Mouse (Mus musculus): ENCODE data around the gene Gm12216. TPM values are rescaled to one million over a fixed set of nuclear protein-coding genes. Genes with fewer than 3 reads are reported as not detected.

Gm12216 gene
- 6.5 and 7.3 TPM in 2 replicates for polyA plus RNA-seq (2012)

DNA sequence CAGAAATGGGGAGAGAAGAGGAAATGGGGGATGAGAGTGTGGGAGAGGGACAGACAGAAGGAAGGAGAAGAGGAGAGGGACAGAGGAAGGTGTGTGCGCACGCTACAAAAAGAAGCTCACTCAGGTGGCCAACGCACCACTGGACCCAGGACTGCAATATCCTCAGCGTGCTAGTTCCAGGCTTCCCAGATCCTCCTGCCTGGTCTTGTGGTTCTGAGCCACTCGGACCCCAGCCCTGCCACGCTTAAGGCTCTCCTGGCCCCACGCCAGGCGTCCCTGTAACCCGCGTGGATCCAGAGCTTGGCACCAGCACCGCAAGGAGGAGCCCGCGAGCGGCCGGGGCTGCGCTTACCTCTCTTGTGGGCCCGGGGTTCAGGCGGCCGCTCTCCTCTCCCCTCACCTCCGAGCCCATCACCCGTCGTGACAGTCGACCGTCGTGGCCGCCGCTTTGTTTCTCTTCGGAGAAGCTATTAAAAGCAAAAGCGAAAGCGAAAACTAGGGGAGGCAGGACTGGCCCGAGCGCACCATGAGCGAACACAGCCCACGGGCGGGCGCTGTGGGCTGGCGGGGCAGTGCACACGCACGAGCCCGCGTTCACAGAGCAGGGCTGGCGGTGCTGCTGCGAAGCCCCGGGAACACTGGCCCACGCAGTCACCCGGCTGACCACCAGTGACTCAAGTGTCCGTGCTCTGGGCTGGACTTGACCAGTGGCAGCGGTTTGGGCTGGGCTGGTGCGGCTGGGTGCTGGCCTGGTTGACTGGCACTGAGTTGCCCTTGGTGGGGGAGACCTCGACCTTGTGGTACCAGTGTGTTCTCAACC, at the start of gene Gm12216:
Gm12216 (minus strand) TSS at position 496 of the 820 bp plus-strand sequence.

DNA sequence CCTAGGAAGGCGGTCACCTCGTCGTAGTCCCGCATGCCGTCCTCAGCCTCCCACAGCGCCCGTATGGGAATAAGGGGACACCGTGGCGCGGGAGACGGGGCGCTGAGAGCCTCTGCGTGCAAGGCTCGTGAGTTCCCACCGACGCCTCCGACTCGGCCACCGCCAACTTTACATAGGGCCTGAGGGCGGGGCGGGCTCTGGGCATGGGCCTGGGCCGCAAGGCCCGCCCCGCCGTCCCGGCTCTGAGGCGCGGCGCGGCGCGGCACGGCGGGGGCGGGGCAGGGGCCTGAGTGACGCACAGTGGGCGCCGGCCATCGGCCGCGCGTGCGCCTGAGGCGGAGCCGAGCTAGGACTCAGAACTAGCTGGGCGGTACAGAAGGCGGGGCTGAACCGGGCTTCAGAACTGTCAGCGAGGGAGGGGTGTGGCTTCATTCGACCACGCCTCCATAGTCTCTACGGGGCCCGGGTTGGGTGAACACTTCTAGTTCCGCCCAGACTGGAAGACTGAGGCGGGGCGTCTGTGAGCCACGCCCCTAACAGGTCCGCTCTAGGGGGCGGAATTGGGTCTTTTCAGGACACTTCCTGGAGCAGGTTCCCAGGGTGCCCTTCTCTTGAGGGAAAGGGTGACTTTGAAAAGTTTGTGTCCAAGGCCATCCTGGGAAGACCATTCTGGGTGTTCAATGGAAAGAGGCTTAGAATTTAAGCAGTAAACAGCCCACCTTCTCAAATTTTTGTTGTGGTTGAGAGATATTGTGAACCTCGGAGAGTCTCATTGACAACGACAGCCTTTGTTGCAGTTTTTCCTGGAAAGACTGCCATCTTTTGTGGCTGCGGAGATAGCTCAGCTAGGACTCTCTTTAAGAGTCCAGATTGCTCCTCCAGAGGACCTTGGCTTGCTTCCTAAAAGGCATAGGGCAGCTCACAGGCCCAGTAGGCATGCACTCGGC, 32.7 kb upstream of the Gm12216 start, which contains the start of gene Slc22a5:
Slc22a5 (minus strand) TSS at position 156 of the 947 bp plus-strand sequence.

DNA sequence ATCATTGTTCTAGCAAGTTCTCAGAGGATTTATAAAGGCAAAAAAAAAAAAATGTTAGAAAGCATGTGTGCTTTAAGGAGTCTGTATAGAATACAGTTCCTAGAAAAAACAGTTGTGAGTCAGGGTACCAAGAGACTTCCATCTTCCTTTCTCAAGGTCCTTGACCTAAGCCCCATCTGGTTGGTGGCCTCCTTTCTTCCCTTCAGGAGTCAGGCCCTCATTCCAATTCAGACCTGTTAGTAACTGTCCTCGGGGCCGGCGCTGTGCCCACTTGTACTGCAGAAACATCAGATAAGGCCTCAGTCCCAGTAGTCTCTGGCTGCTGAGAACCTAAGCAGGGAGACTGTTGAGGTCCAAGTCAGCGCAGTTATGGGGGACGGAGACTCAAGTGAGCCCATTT, 86.0 kb downstream of the Gm12216 start, which contains the start of gene Gm17334:
Gm17334 (minus strand) TSS at position 101 of the 400 bp plus-strand sequence.

DNA sequence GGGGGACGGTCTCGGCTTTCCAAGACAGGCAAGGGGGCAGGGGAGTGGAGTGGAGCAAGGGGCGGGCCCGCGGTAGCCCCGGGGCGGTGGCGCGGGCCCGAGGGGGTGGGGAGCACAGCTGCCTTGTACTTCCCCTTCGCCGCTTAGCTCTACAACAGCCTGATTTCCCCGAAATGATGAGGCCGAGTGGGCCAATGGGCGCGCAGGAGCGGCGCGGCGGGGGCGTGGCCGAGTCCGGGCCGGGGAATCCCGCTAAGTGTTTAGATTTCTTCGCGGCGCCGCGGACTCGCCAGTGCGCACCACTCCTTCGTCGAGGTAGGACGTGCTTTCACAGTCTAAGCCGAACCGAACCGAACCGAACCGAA, 89.3 kb downstream of the Gm12216 start, which contains the start of gene Irf1:
Irf1 (plus strand) TSS at position 255 of the 365 bp plus-strand sequence.

Other genes with a start within 250 kb of the Gm12216 start
- not detected in 2 replicates for gene Il4, start 240.6 kb downstream of the Gm12216 start, polyA plus RNA-seq (2012)
- 0.05 and 0.10 TPM in 2 replicates for gene Il13, start 224.6 kb downstream of the Gm12216 start, polyA plus RNA-seq (2012)
- gene Rad50, start 151.9 kb downstream of the Gm12216 start, polyA plus RNA-seq (2012): 10.9 and 14.4 TPM in 2 replicates
- not detected in 2 replicates for gene Il5, start 138.5 kb downstream of the Gm12216 start, polyA plus RNA-seq (2012)
- gene Irf1, start 89.2 kb downstream of the Gm12216 start, polyA plus RNA-seq (2012): 31.7 and 37.3 TPM in 2 replicates
- gene Gm17334, start 86.1 kb downstream of the Gm12216 start, polyA plus RNA-seq (2012): 0.15 TPM in 1 of 2 replicates, not detected in the other
- gene Slc22a5, start 32.4 kb upstream of the Gm12216 start, polyA plus RNA-seq (2012): 12.1 and 13.0 TPM in 2 replicates
- gene Slc22a21, start 121.1 kb upstream of the Gm12216 start, polyA plus RNA-seq (2012): 2.9 and 5.0 TPM in 2 replicates
- 12.0 and 14.5 TPM in 2 replicates for gene Slc22a4, start 168.8 kb upstream of the Gm12216 start, polyA plus RNA-seq (2012)
- 0.68 and 0.70 TPM in 2 replicates for gene Pdlim4, start 209.8 kb upstream of the Gm12216 start, polyA plus RNA-seq (2012)
- 0.40 and 0.93 TPM in 2 replicates for gene P4ha2, start 240.8 kb upstream of the Gm12216 start, polyA plus RNA-seq (2012)

All from megakaryocyte-erythroid progenitor cell, adult 5 weeks (primary cell).